Mouse (Mus musculus) G1E (cell line): ENCODE results near the gene Phactr4. TPM values are rescaled to one million over a fixed set of nuclear protein-coding genes. Genes with fewer than 3 reads are reported as not detected.
A peak's percentile ranks its signal among the peaks of the same experiment; 100 is the strongest.

Experiments used
- ATAC-seq: 2 replicates; pipeline ENCODE4 v1.8.0; 2016; ENCODE audit warnings: mild to moderate bottlenecking; ENCODE audit not compliant: insufficient number of reproducible peaks, poor library complexity, low FRiP score, severe bottlenecking; ENCODE audit errors: extremely low read depth
- DNase-seq: peaks from one replicate; pipeline ENCODE4 v3.0.0; 2012; ENCODE audit warnings: low spot score
- H3K27me3 ChIP-seq: 2 replicates; pipeline ENCODE4 v1.6.1; 2012; ENCODE audit warnings: mild to moderate bottlenecking, low read length, inconsistent platforms; ENCODE audit not compliant: insufficient read depth
- H3K36me3 ChIP-seq: replicated peaks from 2 replicates; pipeline ENCODE3; 2012; ENCODE audit warnings: mild to moderate bottlenecking, inconsistent platforms
- H3K4me1 ChIP-seq: 2 replicates; pipeline ENCODE4 v1.6.1; 2012; ENCODE audit warnings: low read depth, low read length, inconsistent platforms, mixed read lengths; ENCODE audit not compliant: insufficient read depth
- H3K4me3 ChIP-seq: 2 replicates; pipeline ENCODE4 v1.5.1; 2012; ENCODE audit warnings: low read depth, mild to moderate bottlenecking, inconsistent platforms, low read length, moderate library complexity, mixed read lengths
- H3K9me3 ChIP-seq: replicated peaks from 2 replicates; pipeline ENCODE4 v1.6.1; 2012; ENCODE audit warnings: inconsistent platforms
- CTCF ChIP-seq: IDR thresholded peaks from 2 replicates; pipeline ENCODE4 v1.5.1; 2012; ENCODE audit warnings: low read depth, low read length, inconsistent platforms, mixed read lengths
- GATA1 ChIP-seq: IDR thresholded peaks from 2 replicates; pipeline ENCODE4 v1.6.1; 2012; ENCODE audit warnings: borderline replicate concordance, low read length, inconsistent platforms, mixed read lengths
- GATA2 ChIP-seq: IDR thresholded peaks from 2 replicates; pipeline ENCODE4 v1.6.1; 2012; ENCODE audit warnings: low read depth, low read length, inconsistent platforms, borderline replicate concordance
- POLR2AphosphoS5 ChIP-seq: IDR thresholded peaks from 2 replicates; pipeline ENCODE4 v1.6.1; 2012; ENCODE audit warnings: low read depth, low read length, inconsistent platforms; ENCODE audit not compliant: insufficient replicate concordance
- TAL1 ChIP-seq: conservative IDR thresholded peaks from 2 replicates; pipeline ENCODE4 v1.6.1; 2012; ENCODE audit warnings: low read depth, low read length, inconsistent platforms, mixed read lengths
- polyA plus RNA-seq: library from polyadenylated mRNA; stranded (reverse); fragments of >175 nt; gene quantifications from 2 replicates; pipeline ENCODE4 v1.2.3, GENCODE M21; 2012
- total RNA-seq, 2 experiments: library from RNA; stranded (forward) in 1 of 2; stranded (reverse) in 1 of 2; fragments of 200-1000 nt in 1 of 2; fragments of >200 nt in 1 of 2; fragmentation: Nextera tagmentation in 1 of 2; gene quantifications; 2 replicates each; pipeline ENCODE4 v1.2.3; 2014 to 2017

Gene Phactr4
- total and polyA plus RNA-seq, 3 experiments: 7.7 to 72.5 (median 15.2) TPM

DNA sequence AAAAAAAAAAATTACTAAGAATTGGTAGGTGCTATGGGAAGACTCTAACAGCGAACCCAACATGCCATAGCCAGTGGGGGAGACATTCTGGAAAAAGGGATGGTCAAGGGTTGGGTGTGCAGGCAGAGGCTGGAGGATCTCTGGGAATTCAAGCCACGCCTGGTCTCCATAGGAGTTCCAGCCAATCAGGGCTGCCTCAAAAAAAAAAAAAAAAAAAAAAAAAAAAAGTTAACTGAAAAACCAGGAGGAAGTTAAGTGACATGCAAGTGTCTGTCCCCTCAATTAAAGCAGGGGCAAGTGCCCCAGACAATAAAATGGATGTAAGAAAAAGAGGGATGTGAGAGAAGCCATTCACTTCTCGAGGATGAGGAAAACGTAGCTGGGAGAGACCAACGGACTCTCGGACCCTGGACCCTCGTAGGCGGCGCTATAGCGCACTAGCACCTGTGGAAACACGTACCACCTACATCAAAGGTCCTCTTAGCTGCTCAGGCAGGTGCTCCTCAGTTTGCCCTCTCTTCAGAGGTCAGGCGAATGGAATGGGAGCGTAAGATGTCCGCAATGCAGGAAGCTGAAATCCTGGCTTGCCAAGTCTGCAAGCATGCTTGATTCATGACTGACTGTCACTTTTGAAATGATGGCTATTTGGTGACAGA lies 10.6 kb upstream of the Phactr4 start:
- peaks cover 49% of the 10 kb centered on the region for H3K4me1 ChIP-seq
- peaks cover 3% of the 10 kb centered on the region; the same call in 1 of the 2 replicates for H3K27me3 ChIP-seq
- ATAC-seq (no peak), DNase-seq (no peak)
- H3K9me3 ChIP-seq: no peaks in the 10 kb centered on the region
- no peaks in the 10 kb centered on the region for H3K36me3 ChIP-seq
- TF ChIP-seq CTCF (no peak), GATA1 (no peak), GATA2 (no peak), TAL1 (no peak), POLR2AphosphoS5 (no peak)
- no peak overlapping the region; the same call in 1 of the 2 replicates for H3K4me3 ChIP-seq

DNA sequence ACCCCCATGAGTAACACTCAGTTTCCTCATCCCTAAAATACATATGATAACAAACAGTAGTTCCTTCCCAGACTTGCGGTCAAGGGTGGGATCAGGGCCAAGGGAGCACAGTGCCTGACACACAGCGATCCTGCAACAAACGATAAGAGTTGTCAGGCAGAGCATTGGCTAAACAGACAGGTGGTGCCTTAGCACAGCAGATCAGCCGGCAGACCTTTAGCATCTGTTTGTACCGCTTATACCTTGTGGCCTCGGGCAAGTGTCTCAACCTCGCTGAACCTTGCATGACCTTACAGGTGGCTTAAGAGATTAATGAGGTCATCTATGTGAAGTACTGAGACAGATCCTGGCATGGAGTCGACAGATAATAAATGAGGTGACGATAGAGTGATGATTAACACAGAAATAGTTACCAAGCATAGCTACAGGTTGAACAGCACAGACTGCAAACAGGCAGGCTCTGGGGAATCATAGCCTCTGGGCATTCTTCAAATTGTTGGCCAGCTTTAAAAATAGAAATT lies 5.8 kb upstream of the Phactr4 start:
- DNase-seq (peak; percentile 61), ATAC-seq (peak; percentile 94)
- no peaks in the 10 kb centered on the region for H3K36me3 ChIP-seq
- peaks cover 56% of the 10 kb centered on the region for H3K4me1 ChIP-seq
- no peak overlapping the region for H3K4me3 ChIP-seq
- no peaks in the 10 kb centered on the region for H3K27me3 ChIP-seq
- no peak for TF ChIP-seq CTCF
- TF ChIP-seq POLR2AphosphoS5: no peak
- TF ChIP-seq TAL1: peak; percentile 99
- no peaks in the 10 kb centered on the region for H3K9me3 ChIP-seq

DNA sequence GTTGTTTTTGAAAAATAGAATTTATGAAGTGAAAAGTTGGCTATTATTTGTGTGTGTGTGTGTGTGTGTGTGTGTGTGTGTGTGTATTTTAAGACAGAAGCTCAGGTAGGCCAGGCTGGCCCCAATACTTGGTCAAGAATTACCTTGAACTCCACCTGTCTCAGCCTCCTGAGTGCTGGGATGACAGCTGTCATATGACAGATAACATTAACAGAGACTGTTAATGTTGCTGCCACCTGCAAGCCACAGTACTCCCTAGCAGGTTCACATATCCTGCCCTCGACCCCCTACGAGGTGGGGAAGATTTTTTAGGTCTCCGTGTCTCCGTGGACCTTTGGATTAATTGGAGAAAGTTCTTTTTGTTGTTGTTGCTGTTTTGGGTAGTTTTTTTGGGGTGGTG lies 5.2 kb upstream of the Phactr4 start:
- TF ChIP-seq POLR2AphosphoS5 (no peak), GATA1 (no peak), GATA2 (no peak), CTCF (no peak), TAL1 (no peak)
- H3K27me3 ChIP-seq: no peaks in the 10 kb centered on the region
- ATAC-seq: no peak
- no peak overlapping the region; the same call in 1 of the 2 replicates for H3K4me3 ChIP-seq
- H3K9me3 ChIP-seq: no peaks in the 10 kb centered on the region
- H3K4me1 ChIP-seq: peaks cover 55% of the 10 kb centered on the region
- H3K36me3 ChIP-seq: no peaks in the 10 kb centered on the region
- no peak for DNase-seq

DNA sequence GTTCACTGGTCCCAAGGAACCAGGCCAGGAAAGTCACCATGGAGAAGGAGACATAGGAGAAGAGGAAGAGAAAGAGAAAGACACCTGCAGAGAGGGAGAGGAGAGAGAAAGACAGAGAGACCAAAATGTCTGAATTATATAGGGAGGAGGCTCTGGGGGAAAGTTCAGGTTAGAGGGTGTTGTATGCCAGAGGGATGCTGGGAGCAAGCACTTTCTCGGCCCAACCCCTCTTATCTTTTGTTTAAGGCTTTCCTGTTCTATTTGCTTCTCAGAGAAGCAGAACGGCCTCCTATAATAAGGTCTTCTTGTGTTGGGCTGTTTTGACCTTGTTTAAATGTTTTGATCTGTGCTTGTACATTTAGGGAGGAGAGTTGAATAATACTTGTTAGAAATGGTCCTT lies 3.7 kb upstream of the Phactr4 start:
- DNase-seq (no peak), ATAC-seq (no peak)
- peaks cover 50% of the 10 kb centered on the region for H3K4me1 ChIP-seq
- no peaks in the 10 kb centered on the region for H3K9me3 ChIP-seq
- H3K27me3 ChIP-seq: no peaks in the 10 kb centered on the region
- TF ChIP-seq GATA1: no peak
- TF ChIP-seq TAL1: no peak
- no peak for TF ChIP-seq GATA2
- no peak for TF ChIP-seq CTCF
- TF ChIP-seq POLR2AphosphoS5: no peak
- no peaks in the 10 kb centered on the region for H3K36me3 ChIP-seq
- H3K4me3 ChIP-seq: no peak overlapping the region

DNA sequence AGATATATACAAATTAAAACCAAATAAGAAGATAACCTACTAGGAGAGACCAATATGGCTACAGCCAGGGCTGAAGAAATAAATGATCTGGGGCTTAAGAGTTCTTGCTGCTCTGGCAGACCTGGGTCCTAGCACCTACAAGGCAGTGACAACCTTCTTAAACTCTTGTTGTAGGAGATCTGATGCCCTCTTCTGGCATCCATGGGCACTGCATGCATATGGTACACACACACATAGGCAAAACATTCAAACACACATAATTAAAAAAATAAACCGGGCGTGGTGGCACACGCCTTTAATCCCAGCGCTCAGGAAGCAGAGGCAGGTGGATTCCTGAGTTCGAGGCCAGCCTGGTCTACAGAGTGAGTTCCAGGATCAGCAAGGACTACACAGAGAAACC lies 2.5 kb upstream of the Phactr4 start:
- peaks cover 54% of the 10 kb centered on the region for H3K4me1 ChIP-seq
- H3K36me3 ChIP-seq: no peaks in the 10 kb centered on the region
- H3K27me3 ChIP-seq: no peaks in the 10 kb centered on the region
- no peak for ATAC-seq
- DNase-seq: no peak
- TF ChIP-seq POLR2AphosphoS5 (no peak), GATA2 (no peak), CTCF (no peak), GATA1 (no peak), TAL1 (no peak)
- H3K4me3 ChIP-seq: no peak overlapping the region
- H3K9me3 ChIP-seq: no peaks in the 10 kb centered on the region

DNA sequence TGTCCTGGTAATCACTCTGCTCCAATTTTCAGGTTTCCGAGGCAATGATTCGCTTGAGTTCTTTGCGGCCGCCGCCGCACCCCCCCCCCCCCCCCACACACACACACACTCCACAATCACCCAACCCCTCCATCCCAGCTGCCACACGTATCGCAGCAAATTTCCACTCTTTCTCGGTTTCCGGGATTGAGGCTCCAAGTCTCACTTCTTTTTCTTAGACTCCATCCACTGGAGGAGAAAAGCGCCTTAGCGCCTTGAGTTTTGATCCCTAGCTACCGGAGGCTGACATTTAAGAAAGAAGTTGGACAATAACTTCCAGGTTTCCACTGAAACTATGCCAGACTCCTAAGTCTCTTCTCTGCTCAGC lies 750 bp downstream of the Phactr4 start:
- no peak for ATAC-seq
- Histone ChIP-seq H3K9me3 (no peaks in the 10 kb centered on the region), H3K27me3 (no peaks in the 10 kb centered on the region), H3K4me1 (peaks cover 46% of the 10 kb centered on the region), H3K36me3 (peaks cover 18% of the 10 kb centered on the region), H3K4me3 (peak overlapping the region; percentile 92)
- no peak for TF ChIP-seq TAL1
- TF ChIP-seq GATA1: no peak
- TF ChIP-seq POLR2AphosphoS5: no peak
- TF ChIP-seq GATA2: no peak
- no peak for TF ChIP-seq CTCF
- peak; percentile 10 for DNase-seq
